Mouse (Mus musculus) thymus, adult 2 months (tissue): ENCODE data around the gene Hoxc12.

Experiments
- CTCF ChIP-seq: fragments of 200-500 bp; IDR thresholded peaks from 2 replicates; pipeline ENCODE4 v1.5.1; 2012; ENCODE audit warnings: mild to moderate bottlenecking, control low read depth, low read length, moderate library complexity, borderline replicate concordance; ENCODE audit not compliant: control insufficient read depth, poor library complexity, insufficient read depth; ENCODE audit errors: extremely low read depth
- POLR2A ChIP-seq: fragments of 200-500 bp; IDR thresholded peaks from 2 replicates; pipeline ENCODE4 v1.6.1; 2012; ENCODE audit warnings: mild to moderate bottlenecking, low read length, control low read depth, moderate library complexity; ENCODE audit not compliant: control insufficient read depth, poor library complexity, insufficient read depth; ENCODE audit errors: extremely low read depth

- TF ChIP-seq CTCF (no peak), POLR2A (no peak)
Observed at GRCm38 (mm10) chr15:102976631-102977422, 40.3 kb downstream of the Hoxc12 start.
